Mouse (Mus musculus): ENCODE data around the gene Apmap. TPM values are rescaled to one million over a fixed set of nuclear protein-coding genes. Genes with fewer than 3 reads are reported as not detected.
"Not testable (repeated sequence)": the region's sequence is repeated elsewhere in the genome, so short reads cannot be mapped to it uniquely, and the experiment has no call there.

Apmap gene
- polyA plus RNA-seq, 1 experiment from 2014 or later: 35.7 TPM

GRCm38 (mm10) chr2:150558568-150558967 lies 49.8 kb downstream of the Apmap start:
- H3K4me1 ChIP-seq: no peaks in the 10 kb centered on the region
- 60% methylated on average over 3 of the region's 3 CpGs for WGBS
- no peak overlapping the region for H3K27ac ChIP-seq
- no peak overlapping the region for H3K9ac ChIP-seq
- H3K4me2 ChIP-seq: no peak overlapping the region
- H3K9me3 ChIP-seq: no peaks in the 10 kb centered on the region
- ATAC-seq (ENCODE audit: low FRiP score): no peak
- H3K36me3 ChIP-seq (replicated peaks): no peaks in the 10 kb centered on the region
- H3K27me3 ChIP-seq: no peaks in the 10 kb centered on the region
- H3K4me3 ChIP-seq (replicated peaks): no peak overlapping the region

DNA sequence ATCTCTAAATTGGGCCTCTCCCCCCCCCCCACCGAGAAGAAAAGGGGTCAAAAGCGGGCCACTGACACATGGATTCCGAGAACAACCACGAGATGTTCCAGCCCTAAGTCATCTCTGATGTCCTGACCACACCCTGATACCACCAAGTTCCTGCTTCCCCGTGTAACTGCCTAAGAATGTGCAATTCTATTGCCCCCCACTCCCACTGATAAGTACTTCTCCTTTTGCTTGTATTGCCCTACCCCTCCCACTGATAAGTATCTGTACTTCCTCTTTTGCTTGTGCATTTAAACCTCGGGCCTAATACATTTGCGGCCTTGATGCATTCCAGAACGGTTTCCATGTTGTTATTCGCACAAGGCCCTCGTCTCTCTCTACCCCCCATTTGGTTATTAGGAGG lies 58.8 kb downstream of the Apmap start:
- not testable (repeated sequence) for H3K4me3 ChIP-seq (replicated peaks); H3K4me1 ChIP-seq; ATAC-seq (ENCODE audit: low FRiP score); H3K27ac ChIP-seq; H3K36me3 ChIP-seq (replicated peaks); H3K4me2 ChIP-seq; H3K27me3 ChIP-seq; H3K9ac ChIP-seq; H3K9me3 ChIP-seq
- 92% methylated on average over 10 of the region's 10 CpGs for WGBS

Other genes starting within 250 kb of the Apmap start
- gene 3300002I08Rik, start 245.8 kb downstream of the Apmap start, polyA plus RNA-seq (2016; fragmentation: Nextera tagmentation; extraction: Ambion mirVana): 12.2 and 13.1 TPM in 2 replicates
- gene Zfp442, start 157.1 kb downstream of the Apmap start, polyA plus RNA-seq (2016; fragmentation: Nextera tagmentation; extraction: Ambion mirVana): 8.3 and 8.7 TPM in 2 replicates
- not detected in 2 replicates for gene Zfp345, start 123.5 kb downstream of the Apmap start, polyA plus RNA-seq (2016; fragmentation: Nextera tagmentation; extraction: Ambion mirVana)
- 0.19 and 0.35 TPM in 2 replicates for gene Cst7, start 38.2 kb downstream of the Apmap start, polyA plus RNA-seq (2016; fragmentation: Nextera tagmentation; extraction: Ambion mirVana)
- 43.4 and 54.8 TPM in 2 replicates for gene Acss1, start 59.9 kb upstream of the Apmap start, polyA plus RNA-seq (2016; fragmentation: Nextera tagmentation; extraction: Ambion mirVana)
- 0.06 and 0.11 TPM in 2 replicates for gene Vsx1, start 80.8 kb upstream of the Apmap start, polyA plus RNA-seq (2016; fragmentation: Nextera tagmentation; extraction: Ambion mirVana)
- gene Entpd6, start 140.5 kb upstream of the Apmap start, polyA plus RNA-seq (2016; fragmentation: Nextera tagmentation; extraction: Ambion mirVana): 29.5 and 29.6 TPM in 2 replicates
- 81.6 and 86.3 TPM in 2 replicates for gene Pygb, start 178.2 kb upstream of the Apmap start, polyA plus RNA-seq (2016; fragmentation: Nextera tagmentation; extraction: Ambion mirVana)